Mouse (Mus musculus) MEL (cell line): Measurements from ENCODE around the gene Afg1l. TPM values are rescaled to one million over a fixed set of nuclear protein-coding genes. Genes with fewer than 3 reads are reported as not detected.

ENCODE experiments used
- DNase-seq: peaks from one replicate; pipeline ENCODE4 v3.0.0; 2011; ENCODE audit warnings: low read depth, low spot score
- H3K27ac ChIP-seq: 2 replicates; pipeline ENCODE4 v1.5.1; 2012; ENCODE audit warnings: low read depth, mild to moderate bottlenecking, control low read depth, low read length, moderate library complexity; ENCODE audit not compliant: control insufficient read depth
- H3K27me3 ChIP-seq, 2 experiments: fragments of 150-350 bp in 1 of 2; sonication (generic) in 1 of 2; 2 replicates each; pipeline ENCODE4 v1.6.1; 2012; ENCODE audit warnings: low read length in 2 of 2, mild to moderate bottlenecking in 2 of 2, improper control_type of control experiment in 1 of 2, moderate library complexity in 1 of 2; ENCODE audit not compliant: insufficient read depth in 2 of 2, control insufficient read depth in 1 of 2
- H3K36me3 ChIP-seq, 2 experiments: 2 replicates each; pipeline ENCODE4 v1.6.1; 2012 to 2014; ENCODE audit warnings: low read length in 2 of 2, improper control_type of control experiment in 1 of 2, inconsistent platforms in 1 of 2, mild to moderate bottlenecking in 1 of 2; ENCODE audit not compliant: insufficient read depth in 2 of 2, control insufficient read depth in 1 of 2
- H3K4me1 ChIP-seq, 2 experiments: fragments of 150-350 bp in 1 of 2; sonication (generic) in 1 of 2; 2 replicates each; pipeline ENCODE4 v1.6.1; 2012; ENCODE audit warnings: low read length in 2 of 2, improper control_type of control experiment in 1 of 2, mild to moderate bottlenecking in 1 of 2; ENCODE audit not compliant: insufficient read depth in 2 of 2, control insufficient read depth in 1 of 2
- H3K4me3 ChIP-seq, 2 experiments: fragments of 150-350 bp in 1 of 2; sonication (generic) in 1 of 2; 2 replicates each; pipeline ENCODE4 v1.5.1; 2012; ENCODE audit warnings: low read depth in 2 of 2, low read length in 2 of 2, mild to moderate bottlenecking in 2 of 2, moderate library complexity in 2 of 2, control low read depth in 1 of 2, improper control_type of control experiment in 1 of 2; ENCODE audit not compliant: control insufficient read depth in 1 of 2, insufficient read depth in 1 of 2
- H3K79me2 ChIP-seq: 2 replicates; pipeline ENCODE4 v1.6.1; 2012; ENCODE audit warnings: mild to moderate bottlenecking, low read length, moderate library complexity; ENCODE audit not compliant: control insufficient read depth, poor library complexity, insufficient read depth
- H3K9ac ChIP-seq: 2 replicates; pipeline ENCODE4 v1.6.1; 2012; ENCODE audit warnings: low read depth, mild to moderate bottlenecking, control low read depth, low read length, moderate library complexity; ENCODE audit not compliant: control insufficient read depth, poor library complexity, severe bottlenecking
- H3K9me3 ChIP-seq: fragments of 150-350 bp; sonication (generic); replicated peaks from 2 replicates; pipeline ENCODE4 v1.6.1; 2012; ENCODE audit warnings: mild to moderate bottlenecking, low read length, improper control_type of control experiment, moderate library complexity; ENCODE audit not compliant: insufficient read depth
- BHLHE40 ChIP-seq: IDR thresholded peaks from 2 replicates; pipeline ENCODE4 v1.6.1; 2012; ENCODE audit warnings: low read depth, mild to moderate bottlenecking, inconsistent platforms, low read length, improper control_type of control experiment, borderline replicate concordance
- E2F4 ChIP-seq: IDR thresholded peaks from 2 replicates; pipeline ENCODE4 v1.6.1; 2011; ENCODE audit warnings: low read depth, low read length, improper control_type of control experiment, borderline replicate concordance
- ELF1 ChIP-seq: IDR thresholded peaks from 2 replicates; pipeline ENCODE4 v1.6.1; 2014; ENCODE audit warnings: low read depth, mild to moderate bottlenecking, inconsistent platforms, low read length, improper control_type of control experiment, moderate library complexity
- EP300 ChIP-seq, 2 experiments: IDR thresholded peaks; 2 replicates each; pipeline ENCODE4 v1.6.1; 2011; ENCODE audit warnings: improper control_type of control experiment in 2 of 2, low read length in 2 of 2, low read depth in 1 of 2, mild to moderate bottlenecking in 1 of 2
- ETS1 ChIP-seq: IDR thresholded peaks from 2 replicates; pipeline ENCODE4 v1.6.1; 2012; ENCODE audit warnings: low read depth, mild to moderate bottlenecking, inconsistent platforms, low read length, improper control_type of control experiment, moderate library complexity
- GATA1 ChIP-seq: IDR thresholded peaks from 2 replicates; pipeline ENCODE4 v1.6.1; 2011; ENCODE audit warnings: low read depth, low read length, improper control_type of control experiment
- KAT2A ChIP-seq: conservative IDR thresholded peaks from 2 replicates; pipeline ENCODE4 v1.6.1; 2012; ENCODE audit warnings: low read depth, low read length, improper control_type of control experiment, inconsistent platforms
- MAFK ChIP-seq: IDR thresholded peaks from 2 replicates; pipeline ENCODE4 v1.6.1; 2011; ENCODE audit warnings: low read depth, mild to moderate bottlenecking, low read length, improper control_type of control experiment, borderline replicate concordance
- MAX ChIP-seq: IDR thresholded peaks from 2 replicates; pipeline ENCODE4 v1.6.1; 2011; ENCODE audit warnings: low read length, improper control_type of control experiment
- MAZ ChIP-seq: IDR thresholded peaks from 2 replicates; pipeline ENCODE4 v1.6.1; 2012; ENCODE audit warnings: low read depth, mild to moderate bottlenecking, inconsistent platforms, low read length, improper control_type of control experiment
- MEF2A ChIP-seq: IDR thresholded peaks from 2 replicates; pipeline ENCODE4 v1.6.1; 2014; ENCODE audit warnings: low read depth, mild to moderate bottlenecking, inconsistent platforms, low read length, improper control_type of control experiment; ENCODE audit not compliant: poor library complexity, insufficient replicate concordance, severe bottlenecking; ENCODE audit errors: extremely low read depth
- MXI1 ChIP-seq: IDR thresholded peaks from 2 replicates; pipeline ENCODE4 v1.6.1; 2011; ENCODE audit warnings: mild to moderate bottlenecking, low read depth, low read length, improper control_type of control experiment
- MYB ChIP-seq: IDR thresholded peaks from 2 replicates; pipeline ENCODE4 v1.6.1; 2011; ENCODE audit warnings: mild to moderate bottlenecking, low read depth, low read length, improper control_type of control experiment
- NELFE ChIP-seq: IDR thresholded peaks from 2 replicates; pipeline ENCODE4 v1.6.1; 2011; ENCODE audit warnings: low read depth, low read length, improper control_type of control experiment
- POLR2AphosphoS5 ChIP-seq: IDR thresholded peaks from 2 replicates; pipeline ENCODE4 v1.6.1; 2012; ENCODE audit warnings: low read depth, borderline replicate concordance, mild to moderate bottlenecking, inconsistent platforms, low read length, moderate library complexity, mixed read lengths
- RAD21 ChIP-seq: IDR thresholded peaks from 2 replicates; pipeline ENCODE4 v1.6.1; 2011; ENCODE audit warnings: mild to moderate bottlenecking, low read depth, low read length, improper control_type of control experiment
- SIN3A ChIP-seq: IDR thresholded peaks from 2 replicates; pipeline ENCODE4 v1.6.1; 2012; ENCODE audit warnings: low read length, improper control_type of control experiment, inconsistent platforms
- TAL1 ChIP-seq: IDR thresholded peaks from 2 replicates; pipeline ENCODE4 v1.6.1; 2012; ENCODE audit warnings: mild to moderate bottlenecking, inconsistent platforms, low read length, moderate library complexity, mixed read lengths
- TBP ChIP-seq: IDR thresholded peaks from 2 replicates; pipeline ENCODE4 v1.8.0; 2011; ENCODE audit warnings: low read depth, low read length, improper control_type of control experiment
- TCF12 ChIP-seq: IDR thresholded peaks from 2 replicates; pipeline ENCODE4 v1.6.1; 2014; ENCODE audit warnings: low read depth, mild to moderate bottlenecking, inconsistent platforms, low read length, improper control_type of control experiment, moderate library complexity
- USF1 ChIP-seq: IDR thresholded peaks from 2 replicates; pipeline ENCODE4 v1.6.1; 2014; ENCODE audit warnings: low read depth, mild to moderate bottlenecking, inconsistent platforms, low read length, improper control_type of control experiment, moderate library complexity
- ZC3H11A ChIP-seq: IDR thresholded peaks from 2 replicates; pipeline ENCODE4 v1.6.1; 2012; ENCODE audit warnings: low read depth, mild to moderate bottlenecking, inconsistent platforms, low read length, improper control_type of control experiment
- ZNF384 ChIP-seq: IDR thresholded peaks from 2 replicates; pipeline ENCODE4 v1.6.1; 2012; ENCODE audit warnings: low read depth, mild to moderate bottlenecking, inconsistent platforms, low read length, improper control_type of control experiment
- polyA plus RNA-seq, 2 experiments: library from polyadenylated mRNA; stranded (reverse) in 1 of 2; unstranded in 1 of 2; fragments of >175 nt in 1 of 2; fragments of >200 nt in 1 of 2; gene quantifications; 2 replicates each; pipeline versions ENCODE4 v1.2.1 to v1.2.4; 2012; ENCODE audit warnings: low replicate concordance in 2 of 2, low read depth in 1 of 2; ENCODE audit not compliant: insufficient read length in 2 of 2, insufficient read depth in 1 of 2, missing spikeins in 1 of 2
- total RNA-seq: library from RNA; depleted of rRNA; stranded (reverse); fragments of 300-350 nt; gene quantifications from 2 replicates; pipeline ENCODE4 v1.2.3, GENCODE M21; 2012

The Afg1l gene
- total and polyA plus RNA-seq, 3 experiments, result 3.4 to 3.7 TPM; not detected in 1

DNA sequence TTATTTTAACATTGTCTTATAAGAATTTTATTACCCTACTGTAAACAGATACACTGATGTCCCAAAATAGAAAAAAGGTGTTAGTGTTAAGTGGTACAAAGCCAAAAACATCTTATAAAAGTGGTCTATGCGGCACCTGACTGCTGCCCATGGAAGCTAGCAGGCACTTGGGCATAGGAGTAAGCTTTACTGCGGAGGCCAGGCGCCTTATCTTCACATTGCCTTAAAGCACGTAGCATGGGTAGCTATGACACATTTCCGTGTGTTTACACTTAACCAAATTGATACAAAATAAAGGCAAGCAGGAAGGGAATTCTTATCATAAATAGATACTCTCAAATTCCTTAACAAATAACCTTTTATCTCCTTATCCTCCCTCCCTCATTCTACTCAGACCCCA, 135.7 kb downstream of the Afg1l start:
- H3K4me3 ChIP-seq, result no peak overlapping the region
- peaks cover 0 to 4% of the 10 kb centered on the region in 2 experiments; a peak in 2 of 4 replicates for H3K36me3 ChIP-seq
- no peaks in the 10 kb centered on the region for H3K27me3 ChIP-seq
- no peak for DNase-seq
- no peaks in the 10 kb centered on the region for H3K9me3 ChIP-seq
- TF ChIP-seq POLR2AphosphoS5, result no peak
- no peak for TF ChIP-seq RAD21
- TF ChIP-seq ELF1, result no peak
- TF ChIP-seq USF1, result no peak
- no peak for TF ChIP-seq ZNF384
- no peak for TF ChIP-seq EP300 (IDR thresholded peaks at IDR 0.05; ENCODE audit: low read depth in 1 of 2, low read length in 2 of 2)
- no peak for TF ChIP-seq KAT2A
- no peak for TF ChIP-seq MXI1
- no peak for TF ChIP-seq TBP
- no peak for TF ChIP-seq ETS1
- no peak for TF ChIP-seq SIN3A
- TF ChIP-seq ZC3H11A, result no peak
- no peak for TF ChIP-seq E2F4
- TF ChIP-seq, all 39 proteins: peak for 0
- Histone ChIP-seq H3K4me1 (peaks cover 0 to 6% of the 10 kb centered on the region in 2 experiments; a peak in 2 of 4 replicates), H3K9ac (no peak overlapping the region), H3K79me2 (no peaks in the 10 kb centered on the region), H3K27ac (no peak overlapping the region)

- Histone ChIP-seq H3K4me3 (no peak overlapping the region), H3K27ac (no peak overlapping the region), H3K36me3 (no peaks in the 10 kb centered on the region), H3K4me1 (no peaks in the 10 kb centered on the region), H3K9me3 (no peaks in the 10 kb centered on the region), H3K79me2 (no peaks in the 10 kb centered on the region), H3K9ac (no peak overlapping the region), H3K27me3 (no peaks in the 10 kb centered on the region)
- no peak for DNase-seq
- TF ChIP-seq GATA1 (no peak), MAX (no peak), TAL1 (no peak), EP300 (IDR thresholded peaks at IDR 0.05; ENCODE audit: low read depth in 1 of 2, low read length in 2 of 2) (no peak), POLR2AphosphoS5 (no peak), NELFE (no peak), MAZ (no peak), BHLHE40 (no peak), MAFK (no peak), MEF2A (no peak), MXI1 (no peak), ELF1 (no peak), ETS1 (no peak), TCF12 (no peak), MYB (no peak)
Measured at GRCm38 (mm10) chr10:42341815-42342457, 136.4 kb downstream of the Afg1l start.
